Mouse (Mus musculus) embryonic facial prominence, embryonic 13.5 days (tissue): ENCODE measurements around the gene Dgke. TPM values are rescaled to one million over a fixed set of nuclear protein-coding genes. Genes with fewer than 3 reads are reported as not detected.
"Not testable (repeated sequence)": the region's sequence is repeated elsewhere in the genome, so short reads cannot be mapped to it uniquely, and the experiment has no call there.

Source experiments
- ATAC-seq: fragments of 200-750 bp; cut with Nextera tagmentation; 2 replicates; pipeline ENCODE4 v1.8.0; 2017; ENCODE audit warnings: low read depth; ENCODE audit not compliant: insufficient number of reproducible peaks, insufficient read depth, low FRiP score, low TSS enrichment
- H3K27ac ChIP-seq: fragments of 300-500 bp; sonication (generic); 2 replicates; pipeline ENCODE4 v1.5.1; 2015; ENCODE audit warnings: moderate library complexity, mild to moderate bottlenecking, inconsistent platforms
- H3K27me3 ChIP-seq: fragments of 300-500 bp; sonication (generic); 2 replicates; pipeline ENCODE4 v1.6.1; 2015; ENCODE audit warnings: mild to moderate bottlenecking, inconsistent platforms
- H3K36me3 ChIP-seq: fragments of 300-500 bp; sonication (generic); 2 replicates; pipeline ENCODE4 v1.6.1; 2015; ENCODE audit warnings: mild to moderate bottlenecking, inconsistent platforms
- H3K4me1 ChIP-seq: fragments of 300-500 bp; sonication (generic); 2 replicates; pipeline ENCODE4 v1.6.1; 2015; ENCODE audit warnings: inconsistent platforms
- H3K4me2 ChIP-seq: fragments of 300-500 bp; sonication (generic); 2 replicates; pipeline ENCODE4 v1.6.1; 2015; ENCODE audit warnings: moderate library complexity, mild to moderate bottlenecking, inconsistent platforms
- H3K4me3 ChIP-seq: fragments of 300-500 bp; sonication (generic); 2 replicates; pipeline ENCODE4 v1.5.1; 2015; ENCODE audit warnings: mild to moderate bottlenecking, inconsistent platforms
- H3K9ac ChIP-seq: fragments of 300-500 bp; sonication (generic); 2 replicates; pipeline ENCODE4 v1.6.1; 2015; ENCODE audit warnings: mild to moderate bottlenecking, inconsistent platforms
- H3K9me3 ChIP-seq: fragments of 300-500 bp; sonication (generic); 2 replicates; pipeline ENCODE4 v1.6.1; 2016; ENCODE audit warnings: inconsistent platforms
- WGBS: fragments of 180-500 bp; shearing (Covaris S2); methylation state at CpG from one replicate; pipeline ENCODE4 v1.1.7; 2015; ENCODE audit warnings: mixed read lengths; 5-methylcytosine and 5-hydroxymethylcytosine counted together
- polyA plus RNA-seq: library from polyadenylated mRNA; unstranded; fragments of >200 nt; fragmentation: Nextera tagmentation; extraction: Ambion mirVana; gene quantifications from 2 replicates; pipeline ENCODE4 v1.2.1, GENCODE M21; 2015

Dgke gene
- polyA plus RNA-seq, 1 experiment from 2014 or later, result 4.8 TPM

GRCm38 (mm10) chr11:89092714-89093113 lies 26.1 kb upstream of the Dgke start:
- WGBS, result 78% methylated on average over 9 of the region's 9 CpGs
- no peak overlapping the region for H3K9ac ChIP-seq
- H3K27me3 ChIP-seq, result no peaks in the 10 kb centered on the region
- no peaks in the 10 kb centered on the region for H3K36me3 ChIP-seq
- no peak for ATAC-seq
- no peaks in the 10 kb centered on the region for H3K9me3 ChIP-seq
- H3K4me1 ChIP-seq, result no peaks in the 10 kb centered on the region
- H3K27ac ChIP-seq, result no peak overlapping the region
- H3K4me2 ChIP-seq, result no peak overlapping the region
- no peak overlapping the region for H3K4me3 ChIP-seq

GRCm38 (mm10) chr11:89090359-89090758 lies 23.7 kb upstream of the Dgke start:
- not testable (repeated sequence) for H3K4me2 ChIP-seq, ATAC-seq, H3K9me3 ChIP-seq, H3K4me3 ChIP-seq, H3K27ac ChIP-seq, H3K9ac ChIP-seq, H3K4me1 ChIP-seq, H3K36me3 ChIP-seq, H3K27me3 ChIP-seq
- 91% methylated on average over 7 of the region's 7 CpGs for WGBS

- H3K4me1 ChIP-seq, result no peaks in the 10 kb centered on the region
- H3K27ac ChIP-seq, result no peak overlapping the region
- no peak overlapping the region for H3K9ac ChIP-seq
- H3K4me3 ChIP-seq, result no peak overlapping the region
- no peaks in the 10 kb centered on the region for H3K9me3 ChIP-seq
- no peaks in the 10 kb centered on the region for H3K36me3 ChIP-seq
- no peak overlapping the region for H3K4me2 ChIP-seq
- ATAC-seq, result no peak
- WGBS, result 92% methylated on average over 4 of the region's 4 CpGs
- no peaks in the 10 kb centered on the region for H3K27me3 ChIP-seq
Measured at GRCm38 (mm10) chr11:89088754-89089153, 22.1 kb upstream of the Dgke start.

- Histone ChIP-seq H3K4me3 (no peak overlapping the region), H3K4me2 (no peak overlapping the region), H3K27ac (no peak overlapping the region), H3K9me3 (no peaks in the 10 kb centered on the region), H3K27me3 (no peaks in the 10 kb centered on the region), H3K9ac (no peak overlapping the region), H3K4me1 (no peaks in the 10 kb centered on the region), H3K36me3 (no peaks in the 10 kb centered on the region)
- 79% methylated on average over 10 of the region's 10 CpGs for WGBS
- ATAC-seq, result no peak
Measured at GRCm38 (mm10) chr11:89086208-89086809, 19.7 kb upstream of the Dgke start.

GRCm38 (mm10) chr11:89084601-89085000 lies 18.0 kb upstream of the Dgke start:
- no peak overlapping the region for H3K4me3 ChIP-seq
- H3K36me3 ChIP-seq, result no peaks in the 10 kb centered on the region
- no peak overlapping the region for H3K9ac ChIP-seq
- ATAC-seq, result no peak
- no peak overlapping the region for H3K27ac ChIP-seq
- H3K9me3 ChIP-seq, result no peaks in the 10 kb centered on the region
- H3K27me3 ChIP-seq, result no peaks in the 10 kb centered on the region
- WGBS, result 34% methylated on average over 7 of the region's 7 CpGs
- H3K4me1 ChIP-seq, result no peaks in the 10 kb centered on the region
- no peak overlapping the region for H3K4me2 ChIP-seq

- H3K27ac ChIP-seq, H3K4me3 ChIP-seq, ATAC-seq, H3K4me2 ChIP-seq, H3K27me3 ChIP-seq, H3K9me3 ChIP-seq, H3K36me3 ChIP-seq, H3K9ac ChIP-seq, H3K4me1 ChIP-seq: not testable (repeated sequence)
- 78% methylated on average over 3 of the region's 3 CpGs for WGBS
Measured at GRCm38 (mm10) chr11:89082691-89083090, 16.0 kb upstream of the Dgke start.

- not testable (repeated sequence) for H3K9me3 ChIP-seq
Measured at GRCm38 (mm10) chr11:89081906-89082305, 15.3 kb upstream of the Dgke start.

GRCm38 (mm10) chr11:89078996-89079680 lies 12.5 kb upstream of the Dgke start:
- no peaks in the 10 kb centered on the region for H3K27me3 ChIP-seq
- ATAC-seq, result no peak
- no peak overlapping the region for H3K9ac ChIP-seq
- no peak overlapping the region for H3K4me3 ChIP-seq
- no peaks in the 10 kb centered on the region for H3K4me1 ChIP-seq
- H3K4me2 ChIP-seq, result no peak overlapping the region
- WGBS, result 76% methylated on average over 16 of the region's 16 CpGs
- no peaks in the 10 kb centered on the region for H3K9me3 ChIP-seq
- no peak overlapping the region for H3K27ac ChIP-seq
- H3K36me3 ChIP-seq, result no peaks in the 10 kb centered on the region

More at GRCm38 (mm10) chr11:89081906-89082305, 15.3 kb upstream of the Dgke start:
- H3K4me1 ChIP-seq, H3K27me3 ChIP-seq, ATAC-seq, H3K36me3 ChIP-seq, H3K4me3 ChIP-seq, H3K4me2 ChIP-seq, H3K27ac ChIP-seq, H3K9ac ChIP-seq: not testable (repeated sequence)
- WGBS, result 55% methylated on average over 5 of the region's 5 CpGs

- 90% methylated on average over 3 of the region's 3 CpGs for WGBS
- no peak overlapping the region for H3K27ac ChIP-seq
Measured at GRCm38 (mm10) chr11:89078305-89078704, 11.7 kb upstream of the Dgke start.

GRCm38 (mm10) chr11:89077601-89078000 lies 11.0 kb upstream of the Dgke start:
- Histone ChIP-seq H3K4me2 (no peak overlapping the region), H3K4me3 (no peak overlapping the region), H3K9me3 (no peaks in the 10 kb centered on the region), H3K27ac (no peak overlapping the region), H3K27me3 (no peaks in the 10 kb centered on the region), H3K4me1 (no peaks in the 10 kb centered on the region), H3K36me3 (no peaks in the 10 kb centered on the region), H3K9ac (no peak overlapping the region)
- ATAC-seq, result no peak
- WGBS, result 86% methylated on average over 8 of the region's 8 CpGs

More at GRCm38 (mm10) chr11:89078305-89078704, 11.7 kb upstream of the Dgke start:
- H3K9ac ChIP-seq, result no peak overlapping the region
- H3K4me2 ChIP-seq, result no peak overlapping the region
- H3K4me3 ChIP-seq, result no peak overlapping the region
- no peaks in the 10 kb centered on the region for H3K27me3 ChIP-seq
- ATAC-seq, result no peak
- H3K9me3 ChIP-seq, result no peaks in the 10 kb centered on the region
- no peaks in the 10 kb centered on the region for H3K4me1 ChIP-seq
- no peaks in the 10 kb centered on the region for H3K36me3 ChIP-seq

- Histone ChIP-seq H3K27me3 (no peaks in the 10 kb centered on the region), H3K9me3 (no peaks in the 10 kb centered on the region), H3K4me1 (no peaks in the 10 kb centered on the region), H3K27ac (no peak overlapping the region), H3K4me3 (no peak overlapping the region), H3K36me3 (no peaks in the 10 kb centered on the region), H3K4me2 (no peak overlapping the region), H3K9ac (no peak overlapping the region)
- ATAC-seq, result no peak
- 83% methylated on average over 4 of the region's 4 CpGs for WGBS
Measured at GRCm38 (mm10) chr11:89076370-89076821, 9.7 kb upstream of the Dgke start.

- Histone ChIP-seq H3K36me3 (no peaks in the 10 kb centered on the region), H3K27me3 (no peaks in the 10 kb centered on the region), H3K4me3 (no peak overlapping the region), H3K27ac (no peak overlapping the region), H3K4me2 (no peak overlapping the region), H3K9ac (no peak overlapping the region), H3K9me3 (no peaks in the 10 kb centered on the region), H3K4me1 (no peaks in the 10 kb centered on the region)
- no peak for ATAC-seq
- WGBS, result 55% methylated on average over 19 of the region's 19 CpGs
Measured at GRCm38 (mm10) chr11:89074783-89075413, 8.2 kb upstream of the Dgke start.
